Mouse (Mus musculus) bone marrow, adult 2 months (tissue): Measurements from ENCODE around the gene Syt16.

Source experiments
- CTCF ChIP-seq: fragments of 200-500 bp; IDR thresholded peaks from 2 replicates; pipeline ENCODE4 v1.5.1; 2011; ENCODE audit warnings: low read length, control low read depth; ENCODE audit not compliant: control insufficient read depth, insufficient read depth
- POLR2A ChIP-seq: fragments of 200-500 bp; IDR thresholded peaks from 2 replicates; pipeline ENCODE4 v1.6.1; 2011; ENCODE audit warnings: low read depth, mild to moderate bottlenecking, control low read depth, low read length, borderline replicate concordance; ENCODE audit not compliant: control insufficient read depth

- no peak for TF ChIP-seq CTCF
- no peak for TF ChIP-seq POLR2A
Observed at GRCm38 (mm10) chr12:74267049-74267448, 269.6 kb downstream of the Syt16 start.
